Mouse (Mus musculus): Measurements from ENCODE around the gene AC161166.1.
A peak's percentile ranks its signal among the peaks of the same experiment; 100 is the strongest.

The AC161166.1 gene

DNA sequence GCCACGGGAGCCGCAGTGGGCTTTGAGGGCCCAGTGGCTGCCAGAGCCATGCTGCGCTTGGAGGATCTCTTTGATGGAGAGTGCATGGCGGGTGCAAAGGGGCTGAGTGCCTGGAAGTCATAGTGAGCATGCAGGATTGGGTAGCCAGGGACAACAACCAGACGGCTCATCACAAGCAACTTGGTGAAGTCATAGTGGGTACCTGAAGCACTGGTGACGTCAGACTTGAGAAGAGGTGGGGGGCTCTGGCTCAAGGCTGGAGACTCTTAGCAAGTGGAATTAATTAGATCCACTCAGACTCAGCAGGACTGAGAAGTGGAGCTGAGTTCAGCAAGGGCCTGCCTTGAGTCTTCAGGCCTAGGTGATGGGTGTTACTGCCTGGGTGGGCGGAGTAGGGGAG, at the start of gene AC161166.1:
AC161166.1 (minus strand) TSS at position 101 of the 400 bp plus-strand sequence.
- DNase-seq: no peak

DNA sequence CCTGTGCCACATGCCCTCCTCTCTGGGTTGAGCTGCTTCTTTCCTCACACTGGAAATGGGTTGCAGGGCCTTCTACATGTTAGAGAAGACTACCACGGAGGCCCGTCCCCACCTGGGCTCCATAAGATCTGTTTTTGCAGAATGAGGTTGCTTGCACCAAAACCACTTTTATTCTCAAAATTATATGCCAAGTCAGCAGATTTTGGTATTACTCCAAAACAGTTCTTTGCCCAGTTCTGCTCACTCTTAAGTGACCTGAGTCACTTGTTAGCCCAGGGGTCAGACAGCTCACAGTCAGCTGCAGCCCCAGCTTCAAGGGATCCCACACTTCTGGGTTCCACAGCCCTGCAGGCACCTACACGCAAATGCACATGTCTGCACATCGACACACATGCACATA, 49.2 kb upstream of the AC161166.1 start:
- DNase-seq: no peak

DNA sequence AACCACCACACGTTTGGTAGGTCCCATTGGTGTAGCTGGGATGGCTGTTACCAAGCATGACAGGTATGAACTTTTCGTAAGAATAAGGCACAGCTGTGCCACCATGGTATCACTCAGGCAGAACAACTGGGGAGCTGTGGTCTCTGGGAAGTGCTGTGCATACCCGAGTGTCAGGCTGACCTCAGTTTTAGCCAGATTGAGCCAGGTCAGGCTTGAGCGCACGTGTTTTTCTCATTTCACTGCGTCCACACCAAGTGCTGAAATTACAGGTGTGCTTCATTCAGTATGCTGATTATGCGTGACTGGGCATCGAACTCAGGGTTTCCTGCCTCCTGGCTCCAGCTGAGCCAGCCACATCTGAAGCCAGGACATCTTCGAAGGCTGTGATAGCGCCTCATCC, 43.5 kb upstream of the AC161166.1 start:
- peak; percentile 28 for DNase-seq

- no peak for DNase-seq
Measured at GRCm38 (mm10) chr7:24551985-24552759, 39.9 kb upstream of the AC161166.1 start.

DNA sequence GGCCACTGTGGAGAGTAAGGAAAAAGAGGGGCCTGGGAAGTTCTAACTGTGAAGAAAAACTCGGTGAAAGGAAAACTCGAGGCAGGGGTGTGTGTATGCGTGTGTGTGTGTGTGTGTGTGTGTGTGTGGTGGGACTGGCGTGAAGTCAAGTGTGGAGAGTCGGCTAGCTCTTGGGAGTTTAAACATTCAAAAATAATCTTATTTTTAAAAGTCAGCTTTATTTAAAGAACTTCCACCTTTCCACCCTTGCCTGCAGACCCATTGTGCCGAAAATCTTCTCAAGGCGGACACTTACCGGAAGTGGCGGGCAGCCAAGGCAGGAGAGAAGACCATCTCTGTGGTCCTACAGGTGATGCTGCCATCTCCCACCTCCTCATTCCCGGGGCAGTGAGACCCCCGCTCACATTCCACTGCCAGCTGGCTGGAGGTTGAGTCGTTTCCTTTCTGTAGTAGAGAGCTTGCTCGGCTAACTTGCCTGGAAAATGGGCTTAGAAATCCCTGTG, 35.3 kb upstream of the AC161166.1 start:
- DNase-seq: peak; percentile 19

DNA sequence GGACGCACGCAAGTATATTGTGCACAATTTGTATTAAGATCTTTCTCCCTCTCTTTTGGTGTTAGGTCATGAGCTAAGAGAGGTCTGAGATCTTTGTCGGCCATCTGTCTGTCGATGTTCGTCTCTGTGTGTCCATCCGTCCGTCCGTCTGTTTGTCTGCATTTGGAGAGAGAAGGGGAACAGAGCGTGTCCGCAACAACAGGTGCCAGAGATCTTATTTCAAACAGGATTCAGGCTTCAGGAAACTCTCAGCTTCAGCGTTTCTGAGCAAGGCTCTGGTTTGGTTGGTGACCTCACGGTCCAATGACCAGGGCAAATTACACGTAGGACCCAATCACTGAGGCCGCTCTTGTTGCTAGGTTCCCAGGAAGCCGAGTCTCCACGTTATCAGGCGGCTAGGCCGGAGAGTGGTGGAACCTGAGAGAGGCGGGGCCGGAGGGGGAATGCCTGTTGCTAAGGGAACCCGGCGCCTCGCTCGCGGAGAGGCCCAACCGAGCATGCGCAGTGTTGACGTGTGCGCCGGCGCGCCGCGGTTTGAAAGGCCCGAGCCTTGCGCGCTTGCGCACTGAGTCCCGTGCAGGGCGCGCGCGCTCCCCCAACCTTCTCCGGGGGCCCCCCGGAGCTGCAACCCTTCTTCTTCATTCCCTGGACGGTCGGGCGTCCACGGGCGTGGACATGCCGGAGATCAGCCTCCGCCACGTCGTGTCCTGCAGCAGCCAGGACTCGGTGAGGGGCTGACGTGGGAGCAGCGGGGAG, 34.6 kb upstream of the AC161166.1 start:
- DNase-seq: peak; percentile 100

GRCm38 (mm10) chr7:24546068-24546614, 33.9 kb upstream of the AC161166.1 start, which contains the start of the genes Pinlyp and Xrcc1:
Gene Pinlyp (minus strand): TSS chr7:24546118.
Gene Xrcc1 (plus strand): TSS chr7:24546289.
- peak; percentile 24 for DNase-seq

DNA sequence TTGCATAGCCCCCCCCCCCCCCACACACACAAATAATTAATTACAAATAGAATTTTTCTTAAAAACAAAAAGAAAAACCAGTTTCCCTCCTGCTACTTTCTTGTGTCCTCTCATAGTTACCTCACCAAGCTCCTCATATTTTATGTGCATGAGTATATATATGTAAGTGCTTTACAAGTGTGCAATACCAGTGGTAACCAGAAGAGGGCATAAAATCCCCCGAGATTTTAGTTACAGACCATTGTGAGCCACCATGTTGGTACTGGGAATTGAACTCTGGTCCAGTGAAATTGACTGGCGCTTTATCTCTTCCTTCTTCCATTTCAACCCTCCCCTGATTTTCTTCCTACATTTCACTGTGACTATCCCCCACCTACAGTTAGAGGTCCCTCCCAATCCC, 32.3 kb upstream of the AC161166.1 start:
- DNase-seq: no peak

DNA sequence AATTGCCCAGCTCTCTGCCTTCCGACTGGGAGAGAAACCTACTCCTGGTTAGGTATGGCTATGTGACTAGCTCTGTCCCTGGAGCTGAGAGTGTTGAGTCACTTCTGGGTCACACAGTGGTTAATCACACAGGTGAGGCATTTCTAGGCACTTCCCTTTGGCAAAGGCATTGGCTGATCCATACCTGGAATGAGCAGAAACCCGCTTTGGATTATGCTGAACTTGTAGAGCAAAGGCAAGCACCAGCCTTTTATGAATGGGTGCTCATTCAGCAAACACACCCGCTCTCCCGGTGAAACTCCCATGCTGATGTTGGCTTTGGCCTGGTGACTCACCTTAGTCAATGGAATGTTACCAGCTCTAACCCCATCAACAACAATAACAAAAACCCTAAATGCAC, 27.4 kb upstream of the AC161166.1 start:
- DNase-seq: no peak

- DNase-seq: no peak
Measured at GRCm38 (mm10) chr7:24538701-24539100, 26.4 kb upstream of the AC161166.1 start.

DNA sequence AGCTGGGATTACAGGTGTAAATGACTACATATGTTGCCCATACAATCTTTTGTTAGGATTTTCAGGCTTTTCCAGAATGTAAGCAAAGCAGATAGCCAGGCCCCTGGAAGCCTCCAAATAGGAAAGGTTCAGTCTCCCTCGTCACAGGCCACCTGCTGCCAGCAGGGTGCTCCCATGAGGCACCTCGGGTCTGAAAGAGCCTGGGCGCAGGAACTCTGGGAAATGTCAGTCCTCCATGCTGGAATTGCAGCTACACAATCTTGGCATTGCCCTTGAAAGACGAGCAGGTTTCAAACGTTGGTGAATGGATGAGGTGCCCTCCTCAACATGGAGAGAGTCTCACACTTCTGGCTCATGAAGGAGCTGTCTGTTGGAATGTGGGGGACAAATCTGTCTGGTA, 25.9 kb upstream of the AC161166.1 start:
- peak; percentile 61 for DNase-seq

- no peak for DNase-seq
Measured at GRCm38 (mm10) chr7:24537591-24537990, 25.3 kb upstream of the AC161166.1 start.

GRCm38 (mm10) chr7:24537081-24537480, 24.8 kb upstream of the AC161166.1 start:
- DNase-seq: no peak

DNA sequence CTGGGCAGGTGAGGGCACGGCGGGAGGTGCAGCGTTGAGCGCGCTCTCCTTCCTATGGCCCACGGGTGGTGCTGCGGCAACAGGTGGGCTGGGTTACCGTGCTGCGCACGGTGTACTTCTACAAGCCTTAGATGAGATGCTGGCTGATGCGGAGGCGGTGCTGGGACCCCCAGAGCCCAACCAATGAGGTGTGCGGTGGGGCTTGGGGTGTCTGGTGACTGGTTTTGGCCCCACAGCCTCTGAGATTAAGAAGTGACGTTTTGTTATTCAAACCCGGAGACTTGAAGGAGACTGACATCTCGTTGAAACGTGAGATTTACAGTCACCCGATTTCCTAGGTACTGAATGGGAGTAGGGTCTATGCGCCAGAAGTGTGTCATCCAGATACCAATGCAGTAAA, 22.0 kb upstream of the AC161166.1 start:
- no peak for DNase-seq

DNA sequence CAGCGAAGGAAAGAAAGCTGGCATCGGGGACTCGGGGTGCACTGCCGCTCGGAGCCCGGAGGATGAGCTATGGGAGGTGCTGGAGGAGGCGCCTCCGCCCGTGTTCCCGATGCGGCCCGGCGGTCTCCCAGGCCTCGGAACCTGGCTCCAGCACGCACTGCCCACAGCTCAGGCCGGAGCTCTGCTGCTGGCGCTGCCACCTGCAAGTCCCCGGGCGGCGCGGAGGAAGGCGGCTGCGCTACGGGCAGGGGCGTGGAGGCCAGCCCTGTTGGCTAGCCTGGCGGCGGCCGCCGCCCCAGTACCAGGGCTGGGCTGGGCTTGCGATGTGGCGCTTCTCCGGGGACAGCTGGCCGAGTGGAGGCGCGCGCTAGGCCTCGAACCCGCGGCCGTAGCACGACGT, 21.6 kb upstream of the AC161166.1 start:
- DNase-seq: no peak

- DNase-seq: no peak
Measured at GRCm38 (mm10) chr7:24533031-24533571, 20.8 kb upstream of the AC161166.1 start.

- peak; percentile 86 for DNase-seq
Measured at GRCm38 (mm10) chr7:24531211-24531971, 19.1 kb upstream of the AC161166.1 start.

DNA sequence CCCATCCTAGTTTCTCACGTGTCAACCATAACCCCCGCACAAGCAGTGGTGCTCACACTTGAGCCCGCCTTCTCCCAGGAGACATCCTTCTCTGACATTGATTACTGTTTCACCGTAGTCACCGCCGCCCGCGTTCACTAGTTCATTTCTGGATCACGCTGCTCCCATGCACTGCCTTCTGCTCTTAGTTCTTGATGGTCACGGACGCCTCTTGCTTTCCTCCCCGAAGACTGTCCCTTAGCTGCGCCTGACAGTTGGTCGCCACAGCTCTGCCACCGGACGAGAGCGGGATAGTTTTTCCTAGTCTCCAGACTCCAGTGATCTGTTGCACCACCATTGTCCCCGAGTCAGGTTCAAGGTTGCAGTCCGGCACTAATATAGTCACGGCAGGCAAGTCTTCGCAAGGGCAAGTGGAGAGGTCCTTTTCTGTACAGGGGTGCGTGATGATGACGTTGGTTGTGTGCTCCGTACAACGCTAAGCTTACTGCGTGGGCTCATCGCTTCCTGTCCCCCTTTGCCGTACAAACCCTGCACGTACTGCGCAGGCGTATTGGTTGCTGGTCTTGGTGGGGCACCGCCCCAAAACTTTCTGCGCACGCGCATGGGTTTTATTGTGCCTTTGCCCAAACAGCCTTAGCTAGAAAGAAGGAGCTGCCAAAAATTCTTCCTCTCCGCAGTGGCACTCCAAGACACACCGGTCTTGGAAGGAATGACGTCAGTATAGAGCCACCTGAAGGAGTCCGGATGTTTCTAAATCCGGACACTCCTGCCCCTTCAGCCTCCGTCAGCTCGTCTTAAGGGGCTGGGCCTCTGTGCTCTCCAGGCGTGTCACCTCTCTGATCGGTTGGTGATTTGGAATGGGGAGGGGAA, 18.0 kb upstream of the AC161166.1 start, which contains the start of gene Irgq:
Irgq (plus strand) TSS at position 628 of the 870 bp plus-strand sequence.
- DNase-seq: peak; percentile 99

DNA sequence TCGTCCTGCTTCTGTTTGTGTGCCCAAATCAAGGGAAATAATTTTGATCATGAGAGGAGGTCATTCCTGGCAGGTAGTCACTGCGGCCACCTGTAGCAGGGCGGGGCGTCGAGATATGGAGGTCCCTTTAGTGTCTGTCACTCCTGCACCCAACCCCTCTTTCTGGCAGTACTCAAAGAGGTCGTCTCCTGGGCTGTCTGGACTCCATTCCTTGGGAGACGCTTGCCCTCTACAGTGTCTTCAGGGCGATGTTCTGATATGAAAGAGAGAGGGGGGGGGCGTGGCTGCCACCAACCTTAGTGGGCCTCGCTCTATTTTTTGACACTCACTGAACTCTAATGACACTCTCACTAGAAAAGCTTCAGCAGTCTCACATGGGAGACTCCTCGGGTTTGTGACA, 17.3 kb upstream of the AC161166.1 start:
- DNase-seq: peak; percentile 38

DNA sequence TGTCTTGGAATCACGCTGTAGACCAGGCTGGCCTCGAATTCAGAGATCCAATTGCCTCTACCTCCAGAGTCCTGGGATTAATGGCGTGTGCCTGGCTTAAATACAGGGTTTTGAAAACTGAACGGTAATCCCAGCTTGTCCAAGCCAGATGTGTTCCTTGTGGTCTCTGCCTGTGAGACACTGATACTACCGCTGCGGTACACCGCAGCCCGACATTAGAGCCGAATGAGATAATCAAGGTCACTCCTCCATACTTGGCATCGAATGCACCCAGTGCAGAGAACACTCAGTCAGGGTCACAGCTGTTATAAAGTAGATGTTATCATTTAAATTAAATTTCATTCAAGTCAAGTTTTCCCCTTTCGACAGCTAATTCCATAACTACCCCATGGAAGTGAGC, 16.6 kb upstream of the AC161166.1 start:
- DNase-seq: no peak

DNA sequence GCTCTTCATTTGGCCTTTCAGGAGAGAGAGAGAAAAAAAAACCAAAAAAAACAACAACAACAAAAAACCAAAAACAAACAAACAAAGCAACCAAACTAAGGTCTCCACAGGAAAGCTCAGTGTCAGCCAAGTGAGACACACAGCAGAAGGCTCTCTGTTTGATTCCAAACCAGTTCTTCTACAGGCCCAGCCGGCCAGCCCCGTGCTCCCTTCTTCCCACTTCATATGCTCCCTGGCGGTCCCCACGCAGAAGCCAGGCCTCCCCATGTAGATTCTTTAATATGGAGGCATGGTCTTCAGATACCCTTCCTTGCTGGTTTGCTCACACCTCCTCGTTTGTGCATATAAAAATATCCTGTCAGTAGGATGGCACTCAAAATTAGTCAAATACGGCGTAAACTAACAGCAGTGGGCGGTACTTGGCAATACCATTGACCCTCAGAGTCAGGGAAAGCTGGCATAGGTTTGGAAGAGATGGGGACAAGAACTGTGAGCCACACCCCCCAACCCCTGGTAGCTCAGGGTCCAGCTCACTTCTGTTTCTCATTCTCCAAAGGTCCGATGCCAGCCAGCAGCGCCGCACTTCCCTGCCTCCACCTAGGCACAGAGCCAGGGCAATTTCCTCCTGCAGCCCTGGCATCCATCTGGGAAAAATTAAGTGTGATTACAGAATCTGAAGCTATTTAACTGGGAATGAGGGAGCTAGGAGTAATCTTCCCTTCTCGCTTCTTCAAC, 13.6 kb upstream of the AC161166.1 start:
- DNase-seq: no peak
